Mouse (Mus musculus) 3T3-L1 (cell line): Measurements from ENCODE around the gene Slc25a27.

Experiments
- DNase-seq: peaks from one replicate; pipeline ENCODE4 v3.0.0-alpha.2; 2015; ENCODE audit warnings: low read depth, low spot score

Slc25a27 gene

DNA sequence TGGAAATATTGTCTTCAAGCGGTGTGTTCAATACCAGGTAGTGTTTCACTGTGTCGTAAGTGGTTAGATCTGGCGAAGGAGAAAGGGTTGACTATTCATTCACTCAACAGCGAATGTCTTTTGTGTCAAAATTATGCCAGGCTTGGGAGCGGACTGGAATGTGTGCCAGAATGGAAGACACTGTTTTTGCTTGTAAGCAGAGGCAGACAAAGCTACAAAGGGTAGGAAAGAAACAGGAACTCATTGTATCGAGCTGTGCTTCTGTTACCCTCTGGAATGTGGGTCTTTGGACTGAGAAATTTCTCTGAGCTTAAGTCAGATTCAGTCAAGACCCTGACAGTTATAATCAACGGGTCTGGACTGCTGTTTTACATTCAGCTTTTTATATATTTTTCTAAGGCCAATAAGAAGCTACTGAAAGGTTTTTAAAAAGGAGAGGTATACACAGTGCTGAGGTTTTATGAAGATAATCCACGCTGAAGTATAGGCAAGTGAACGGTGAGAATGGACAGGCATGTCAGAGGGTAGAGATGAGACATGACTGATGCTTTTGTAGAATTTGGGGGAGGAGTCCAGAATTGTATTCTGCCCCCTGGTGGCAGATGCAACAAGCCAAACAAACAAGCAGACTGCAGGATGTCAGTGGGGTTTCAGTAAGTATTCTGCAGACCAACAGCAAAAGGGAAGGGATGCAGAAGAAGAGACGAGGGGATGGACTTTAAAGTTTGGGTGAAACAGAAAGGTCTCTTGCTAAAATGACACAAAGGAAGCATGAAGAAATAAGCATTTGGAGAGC is 17.2 kb downstream of the Slc25a27 start:
- DNase-seq, result peak; percentile 41

DNA sequence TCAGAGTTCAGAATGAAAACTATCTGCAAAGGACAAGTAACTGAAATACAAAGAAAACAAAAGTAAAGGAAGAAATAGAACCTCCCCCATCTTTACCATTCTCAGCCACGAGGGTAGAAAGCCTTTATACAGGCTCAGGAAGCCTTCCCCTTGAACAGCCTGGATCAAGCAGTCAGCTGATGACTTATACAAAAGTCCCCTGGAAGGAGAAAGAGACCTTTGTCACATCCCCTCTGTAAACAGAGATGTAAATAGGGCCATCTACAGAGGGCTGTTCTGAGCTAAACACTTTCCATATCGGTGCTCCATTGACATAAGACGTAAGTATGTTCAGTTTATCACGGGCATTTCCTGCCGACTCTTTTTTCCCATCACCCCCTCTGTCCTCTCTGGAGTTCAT is 20.1 kb downstream of the Slc25a27 start:
- DNase-seq, result no peak

DNA sequence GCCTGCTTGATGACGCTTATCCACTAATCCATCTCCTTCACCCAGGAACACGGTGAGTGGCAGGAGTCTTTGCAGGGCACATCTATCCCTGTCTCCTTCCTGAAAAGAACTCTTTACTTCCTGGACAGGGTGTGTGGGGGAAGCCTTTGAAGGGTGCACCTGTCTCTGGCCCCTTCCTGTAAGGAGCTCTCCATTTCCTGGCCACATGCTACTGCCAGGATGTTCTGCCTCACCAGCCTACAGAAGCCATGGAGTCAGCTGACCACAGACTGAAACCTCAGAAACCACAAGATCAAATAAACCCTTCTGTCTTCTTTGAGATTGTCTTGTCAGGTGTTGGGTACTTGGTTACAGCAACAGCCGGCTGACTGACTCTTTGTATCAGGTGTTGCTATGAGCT is 21.9 kb downstream of the Slc25a27 start:
- peak; percentile 32 for DNase-seq

DNA sequence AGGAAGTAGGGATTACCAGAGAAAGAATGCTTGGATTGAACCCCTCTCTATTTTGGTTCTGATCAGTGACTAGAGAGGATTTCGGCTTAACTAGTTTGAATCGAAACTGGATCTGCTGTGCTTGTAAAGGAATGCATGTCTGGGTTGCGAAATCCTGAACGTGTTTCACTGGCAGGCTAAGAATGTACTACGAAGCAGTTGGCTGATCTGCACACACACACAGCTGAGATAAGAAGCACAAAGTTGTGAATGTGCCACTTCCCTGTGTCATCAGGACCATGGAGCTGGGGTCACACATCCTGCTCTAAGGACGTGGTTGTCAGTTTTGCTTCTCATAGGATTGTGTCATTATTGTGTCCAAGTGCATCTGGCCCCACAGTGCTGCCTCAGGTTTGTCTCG is 22.6 kb downstream of the Slc25a27 start:
- DNase-seq, result peak; percentile 83

DNA sequence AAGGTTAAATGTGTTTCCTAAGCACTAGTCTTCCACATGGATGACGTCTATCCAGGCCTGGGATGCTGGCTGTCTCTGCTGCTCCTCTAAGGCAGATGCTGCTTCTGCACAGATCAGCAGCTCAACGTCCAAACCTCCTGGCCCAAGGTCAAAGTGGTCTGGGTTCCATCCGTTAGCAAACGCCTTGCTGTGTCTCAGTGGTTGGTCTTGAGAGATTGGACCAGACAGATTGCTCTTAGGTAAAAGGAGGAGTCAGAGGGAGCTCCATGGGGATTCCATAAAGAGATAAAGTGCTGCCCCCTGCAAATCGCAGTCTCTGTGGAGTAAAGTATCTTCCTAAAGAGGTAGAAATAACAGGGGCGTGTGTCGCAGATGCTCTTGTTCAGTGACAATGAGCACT is 23.8 kb downstream of the Slc25a27 start:
- no peak for DNase-seq

DNA sequence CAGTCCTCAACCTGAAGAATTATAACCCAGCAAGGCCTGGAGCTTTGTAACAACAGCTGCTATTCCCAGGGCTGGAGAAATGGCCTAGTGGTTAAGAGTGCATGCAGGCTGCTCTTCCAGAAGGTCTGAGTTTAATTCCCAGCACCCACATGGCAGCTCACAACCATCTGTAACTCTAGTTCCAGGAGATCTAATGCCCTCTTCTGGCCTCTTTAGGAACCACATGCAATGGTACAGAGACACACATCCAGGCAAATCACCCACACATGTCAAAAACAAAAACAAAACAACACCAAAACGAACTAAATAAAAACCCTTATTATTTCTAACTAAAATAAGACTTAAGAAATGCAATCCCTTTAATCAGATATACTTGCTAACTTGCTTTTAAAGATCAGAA is 26.2 kb downstream of the Slc25a27 start:
- no peak for DNase-seq

DNA sequence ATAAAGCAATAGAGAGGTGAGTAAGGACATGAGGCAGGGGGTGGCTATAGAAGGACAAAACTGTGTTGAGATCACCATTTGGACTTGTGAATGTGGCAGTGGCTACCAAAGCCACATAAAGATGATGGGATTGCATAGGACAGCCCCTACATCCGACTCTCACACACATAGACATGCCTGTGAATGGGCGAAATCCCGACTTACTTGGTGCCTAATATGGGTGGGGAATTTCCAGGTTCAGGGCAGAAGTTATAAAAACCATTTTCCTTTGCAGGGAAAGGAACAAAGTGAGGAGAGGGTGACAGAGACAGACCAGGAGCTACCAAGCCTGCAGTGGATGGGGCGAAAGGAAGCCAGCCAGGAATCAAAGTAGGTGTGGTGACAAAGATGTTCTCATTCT is 29.9 kb downstream of the Slc25a27 start:
- DNase-seq, result no peak

DNA sequence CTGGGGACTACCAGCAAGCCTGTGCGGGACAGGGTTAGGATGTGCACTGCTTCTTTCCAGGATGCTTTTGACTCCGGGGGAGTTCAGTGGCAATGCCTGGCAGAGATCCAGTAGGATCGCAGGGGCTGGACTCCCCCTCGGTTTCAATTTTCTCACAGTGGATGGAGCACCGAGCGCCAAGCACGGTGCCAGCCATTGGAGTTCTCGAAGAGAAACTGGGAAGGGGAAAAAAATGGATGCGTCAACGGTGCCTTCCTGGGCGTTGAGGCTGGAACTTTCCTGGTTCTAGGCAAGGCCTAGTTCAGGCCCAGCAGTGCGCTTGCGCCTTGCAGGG is 36.6 kb downstream of the Slc25a27 start:
- DNase-seq, result no peak

DNA sequence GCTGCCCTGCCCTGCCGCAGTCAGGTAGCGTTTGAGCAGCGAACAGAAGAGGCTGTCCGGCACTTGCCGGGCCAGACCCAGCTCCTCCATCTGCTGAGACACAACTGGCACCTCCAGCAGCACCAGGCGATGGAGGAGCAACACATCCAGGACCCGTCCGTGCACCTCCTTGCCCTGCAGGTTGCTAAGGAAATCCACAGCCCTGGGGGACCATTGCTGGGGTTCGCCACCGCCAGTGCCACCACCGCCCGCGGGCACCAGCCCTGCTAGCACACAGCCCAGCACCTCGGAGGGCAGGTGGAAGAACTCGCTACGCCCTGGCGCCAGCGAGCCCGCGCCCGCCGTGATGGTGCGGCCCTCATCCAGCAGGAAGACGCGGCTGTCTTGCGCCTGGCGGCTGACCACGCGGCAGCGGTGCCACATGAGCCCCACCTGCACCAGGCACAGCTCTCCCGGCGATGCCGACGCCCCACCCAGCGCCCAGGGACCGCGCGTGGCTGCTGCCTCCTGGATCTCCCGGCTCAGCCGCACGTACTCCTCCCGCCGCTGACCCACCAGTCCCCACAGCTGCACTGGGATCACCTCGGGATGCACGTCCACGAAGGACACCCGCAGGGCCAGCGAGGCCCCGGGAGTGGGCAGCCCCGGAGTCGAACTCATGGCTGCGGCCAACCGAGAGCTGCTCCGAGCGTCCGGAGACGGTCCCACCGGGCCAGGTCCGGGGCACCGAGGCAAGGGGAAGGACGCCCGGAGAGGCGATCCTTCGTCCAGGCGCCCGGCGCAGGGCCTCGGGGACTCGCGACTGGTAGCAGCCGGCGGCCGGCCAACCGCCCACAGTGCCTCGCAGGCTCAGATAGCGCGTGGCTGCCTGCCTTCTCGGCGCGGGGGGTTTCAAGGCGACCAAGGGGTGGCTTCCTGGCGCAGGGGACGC is 37.3 kb downstream of the Slc25a27 start, which contains the start of gene Tdrd6:
Tdrd6 (minus strand) TSS at position 804 of the 931 bp plus-strand sequence.
- DNase-seq, result no peak

DNA sequence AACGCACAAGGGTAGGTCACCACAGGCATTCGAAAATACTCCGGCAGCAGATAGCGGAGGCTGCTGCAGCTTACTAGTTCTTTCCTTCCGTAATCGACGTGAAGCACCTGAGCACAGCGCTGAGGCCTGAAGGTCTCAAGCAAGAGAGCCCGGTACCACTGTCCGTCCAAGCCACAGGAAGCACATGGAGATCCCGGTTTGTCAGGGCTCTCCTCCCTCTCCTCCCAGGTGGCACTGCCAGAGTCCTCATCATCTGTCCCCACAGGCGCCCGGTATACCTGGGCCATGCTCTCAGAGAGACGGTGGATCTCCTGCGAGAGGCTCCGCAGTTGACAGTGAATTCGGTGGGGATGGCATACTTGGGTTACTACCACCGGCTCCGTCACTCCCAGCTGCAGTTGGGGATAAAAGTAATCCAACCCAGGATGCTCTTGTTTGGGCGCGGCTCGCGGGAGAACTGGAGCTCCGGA is 38.0 kb downstream of the Slc25a27 start:
- DNase-seq, result no peak

DNA sequence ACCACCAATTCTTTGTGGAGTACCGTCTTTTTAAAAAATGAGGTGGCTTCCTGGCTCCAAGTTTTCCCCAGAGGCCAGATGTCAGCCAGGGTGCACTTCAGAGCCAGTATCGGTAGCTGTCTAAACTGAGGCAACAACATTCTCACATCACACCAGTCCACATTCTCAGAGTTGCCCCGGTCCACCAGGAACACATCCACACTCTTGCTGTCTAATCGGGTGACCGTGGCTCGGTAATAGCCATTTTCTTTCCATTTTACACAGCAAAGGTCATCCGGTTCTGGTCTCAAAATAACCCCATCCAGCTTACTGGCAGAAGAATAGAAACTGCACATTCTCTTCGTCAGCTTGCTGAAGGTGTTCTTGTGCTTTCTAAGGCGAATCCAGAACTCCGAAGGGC is 38.8 kb downstream of the Slc25a27 start:
- DNase-seq, result no peak

DNA sequence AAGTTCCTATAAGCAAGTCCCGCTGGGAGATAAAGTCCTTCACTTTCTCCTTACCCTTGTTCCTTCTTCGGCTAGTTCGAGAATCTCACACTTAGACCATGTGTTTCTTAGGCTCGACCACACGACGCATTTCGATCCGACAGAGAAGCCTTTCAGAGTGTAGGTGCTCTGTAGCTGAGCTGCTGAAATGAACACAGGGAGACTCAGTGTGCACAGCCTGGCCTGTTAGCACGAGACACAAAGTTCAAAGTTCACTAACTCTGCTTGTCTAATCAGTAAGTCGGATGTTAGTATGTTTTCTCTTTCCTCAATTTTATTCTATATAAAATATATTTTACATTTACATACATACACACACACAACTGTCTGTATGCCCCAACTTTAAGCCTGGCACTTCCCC is 44.9 kb downstream of the Slc25a27 start:
- DNase-seq, result no peak

DNA sequence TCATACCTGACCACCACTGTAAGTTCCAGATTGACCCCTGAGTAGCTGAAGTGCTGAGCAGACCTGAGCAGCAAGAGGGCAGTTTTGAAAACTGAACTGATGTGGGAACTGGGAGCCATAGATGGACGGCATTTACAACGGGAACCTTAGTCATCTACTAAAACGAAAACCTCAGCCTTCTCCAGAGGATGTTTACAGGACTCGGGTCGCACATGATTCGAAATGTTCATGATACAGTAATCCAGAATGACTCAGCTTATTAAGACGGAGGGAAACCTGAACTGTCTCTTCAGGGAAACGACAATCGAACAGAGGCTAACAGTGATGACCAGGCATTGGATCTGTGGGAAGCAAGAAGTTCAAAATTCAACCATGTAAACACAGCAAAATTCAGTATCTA is 47.9 kb downstream of the Slc25a27 start:
- peak; percentile 78 for DNase-seq

DNA sequence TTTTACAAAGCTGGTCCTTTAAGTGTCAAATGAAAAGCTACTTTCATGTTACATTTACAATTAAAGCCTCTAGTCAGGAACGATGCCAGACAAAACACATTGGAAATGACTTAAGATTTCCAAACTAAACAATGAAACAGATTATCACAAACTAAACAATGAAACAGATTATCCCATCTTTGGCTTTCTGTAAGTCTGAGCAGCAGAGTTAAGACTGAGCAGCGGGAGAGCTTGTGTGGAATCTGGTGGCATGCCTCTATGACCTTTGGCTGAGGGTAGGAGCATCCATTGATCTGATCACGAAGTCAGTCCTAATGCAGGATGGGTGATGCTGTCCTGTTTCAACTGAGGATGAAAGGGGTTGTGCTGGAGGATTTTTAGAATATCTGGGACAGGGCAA is 54.8 kb downstream of the Slc25a27 start:
- no peak for DNase-seq

DNA sequence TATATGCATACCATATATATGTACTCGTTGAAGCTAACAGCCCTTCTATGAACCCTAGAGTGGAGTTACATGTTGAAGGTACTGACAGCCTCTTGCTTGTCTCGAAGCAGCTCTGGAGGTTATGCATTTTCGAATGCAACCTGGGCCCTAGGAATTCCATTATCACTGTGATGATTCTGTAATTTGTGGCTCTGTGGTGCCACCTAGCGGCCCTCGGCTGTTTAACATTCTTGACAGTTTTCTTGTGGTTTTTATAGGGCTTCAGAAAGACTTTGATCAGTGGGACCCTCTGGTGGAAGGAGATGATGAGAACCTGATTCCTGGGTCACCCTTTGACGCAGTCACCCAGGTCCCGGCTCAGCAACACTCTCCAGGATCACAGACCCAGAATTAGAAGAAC is 55.4 kb downstream of the Slc25a27 start:
- DNase-seq, result peak; percentile 89

DNA sequence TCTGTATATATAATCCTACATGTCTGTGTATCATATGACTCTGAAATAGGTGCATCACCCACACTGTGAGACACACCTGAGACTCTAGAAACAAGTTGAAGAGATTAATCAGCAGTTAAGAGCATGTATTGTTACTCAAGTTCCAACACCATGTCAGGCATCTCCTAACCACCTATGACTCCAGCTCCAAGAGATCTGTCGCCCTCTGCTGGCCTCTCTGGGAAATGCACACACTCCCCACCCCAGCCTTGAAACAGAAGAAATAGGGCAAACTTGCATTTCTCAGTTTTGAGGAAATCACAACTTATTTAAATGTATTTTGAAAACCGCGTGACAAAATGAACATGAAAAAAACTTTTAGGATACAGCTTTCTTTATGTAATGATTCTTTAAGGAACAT is 60.3 kb downstream of the Slc25a27 start:
- DNase-seq, result peak; percentile 89

DNA sequence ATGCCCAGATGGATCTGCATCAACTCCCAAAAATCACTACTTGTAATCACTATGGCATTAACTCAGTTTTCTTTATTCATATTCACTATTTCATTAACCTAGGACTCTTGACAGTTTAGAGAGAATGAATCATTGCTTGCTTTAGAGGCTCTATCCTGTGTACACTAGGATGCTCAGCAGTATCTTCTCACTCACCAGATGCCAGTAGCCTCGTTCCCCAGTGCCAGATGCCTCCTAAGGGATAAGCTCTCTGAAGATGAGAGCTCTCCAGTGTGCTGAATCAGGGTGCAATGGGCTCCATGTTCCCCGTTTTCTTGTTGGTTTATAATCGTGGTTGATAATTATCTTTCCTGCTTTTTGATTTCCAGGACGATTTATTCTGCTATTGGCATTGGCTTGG is 68.3 kb downstream of the Slc25a27 start:
- DNase-seq, result no peak

DNA sequence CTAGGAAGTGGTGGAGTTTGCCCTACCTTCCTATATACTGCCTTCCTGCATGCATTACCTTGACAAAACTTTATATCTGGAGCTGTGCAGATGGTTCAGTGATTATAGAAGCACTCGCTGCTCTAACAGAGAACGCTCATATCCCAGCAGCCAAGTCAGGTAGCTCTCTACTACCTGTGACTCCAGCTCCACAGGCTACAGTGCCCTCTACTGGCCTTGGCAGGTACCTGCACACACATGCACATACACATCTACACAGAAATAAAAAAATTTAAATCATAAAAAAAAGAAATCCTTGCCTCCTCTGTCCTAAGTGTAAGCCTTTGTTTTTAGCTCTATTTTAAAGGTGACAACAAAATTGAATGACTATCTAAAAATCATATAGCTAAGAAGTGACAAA is 69.3 kb downstream of the Slc25a27 start:
- DNase-seq, result no peak

DNA sequence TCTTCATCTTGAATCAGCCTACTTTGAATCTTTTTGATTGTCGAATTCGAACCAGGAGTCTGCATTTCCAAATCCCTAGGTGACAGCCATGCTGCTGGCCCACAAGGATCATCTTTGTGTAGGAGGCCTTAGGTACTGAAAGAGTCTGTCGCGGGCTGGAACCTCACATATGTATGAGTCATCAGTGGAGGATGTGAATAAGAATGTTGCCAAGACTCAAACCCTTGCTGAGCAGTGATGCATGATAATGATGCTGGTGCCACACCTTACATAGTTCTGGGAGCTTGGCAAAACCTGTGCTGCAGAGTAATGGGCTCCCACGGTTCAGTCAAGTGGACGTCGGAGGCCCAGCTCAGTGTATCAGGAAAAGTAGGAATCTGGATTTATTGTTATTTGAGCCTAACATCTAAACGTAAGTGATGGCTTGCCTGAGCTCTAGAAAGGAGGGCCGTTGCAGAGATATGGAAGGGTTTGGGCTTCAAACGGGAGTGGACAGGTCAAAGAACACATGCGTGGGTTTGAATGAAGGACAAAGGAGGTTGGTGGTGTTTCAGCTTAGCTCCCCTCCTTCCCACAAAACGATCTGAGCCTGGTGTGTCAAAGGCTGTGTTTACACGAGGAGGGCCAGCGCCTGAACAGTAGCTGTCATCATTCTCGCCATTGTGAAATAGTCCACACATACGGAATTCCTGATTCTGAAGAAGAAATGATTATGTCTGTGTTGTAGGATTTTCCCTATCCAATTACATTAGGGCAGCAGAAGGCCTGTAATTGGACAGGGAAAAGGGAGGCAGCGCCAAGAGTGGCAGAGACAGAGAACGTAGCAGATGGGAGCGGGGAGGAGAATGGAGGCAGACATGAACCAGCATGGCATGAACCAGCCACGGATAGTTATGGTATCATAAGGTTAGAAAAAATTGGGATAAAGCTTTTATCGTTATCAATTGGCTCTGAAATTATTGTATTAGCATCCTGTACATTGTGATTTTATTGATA is 74.4 kb downstream of the Slc25a27 start:
- peak; percentile 86 for DNase-seq
